Comparison of ENCODE assay signal across 8 mouse cellular contexts in the genomic region with DNA sequence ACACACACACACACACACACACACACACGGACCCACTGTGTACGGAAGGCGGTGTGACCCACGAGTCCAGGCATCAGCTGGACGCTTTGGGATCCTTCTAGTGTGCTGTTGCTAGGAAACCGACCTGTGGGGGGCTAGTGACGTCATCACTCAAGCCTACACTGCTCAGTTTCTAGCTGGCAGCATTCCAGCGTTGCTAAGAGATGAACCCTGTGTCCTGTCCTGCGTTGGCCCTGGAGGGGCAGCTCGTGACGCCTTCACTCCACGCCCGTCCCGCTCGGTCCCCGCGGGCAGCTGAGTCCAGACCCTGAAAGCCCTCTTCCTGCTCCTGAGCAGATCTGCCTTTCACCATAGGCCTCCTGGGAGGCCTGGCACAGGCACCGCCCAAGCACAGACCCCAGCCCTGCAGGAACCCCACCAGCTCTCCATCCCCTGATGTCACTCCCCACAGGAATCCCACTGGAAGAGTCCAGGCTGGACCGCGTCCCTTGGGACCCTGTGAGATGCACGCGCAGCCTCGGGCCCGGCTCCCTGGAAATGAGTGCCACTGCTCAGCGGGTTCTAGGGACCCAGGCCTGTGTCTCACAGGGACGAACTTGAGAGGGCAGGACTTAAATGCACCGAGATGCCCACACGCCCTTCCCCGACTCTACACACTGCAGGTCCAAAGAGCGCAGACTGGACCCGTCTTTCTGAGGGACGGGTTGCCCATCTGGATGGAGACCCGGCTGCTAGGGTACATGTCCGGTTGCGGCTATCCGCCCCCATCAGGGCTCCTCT. TPM values are rescaled to one million over a fixed set of nuclear protein-coding genes. Genes with fewer than 3 reads are reported as not detected.
DNase-seq lines count a peak whose midpoint lies in the region; ATAC-seq and TF ChIP-seq lines count a peak whose summit lies in the region.

No protein-coding gene starts in this region.

- peak; percentile 81 for ATAC-seq in forebrain, embryonic 12.5 days (ENCODE audit: low FRiP score)
- ATAC-seq in hindbrain, embryonic 14.5 days (ENCODE audit: low FRiP score) = peak; percentile 87
- ATAC-seq in midbrain, postnatal 0 days (ENCODE audit: low FRiP score) = peak; percentile 90

- intact Hi-C loops in left cerebral cortex, postnatal 4 days (cut with DNase I) = no loop called here

- H3K27ac ChIP-seq in forebrain, embryonic 12.5 days = no peak overlapping the region
- H3K27ac ChIP-seq in hindbrain, embryonic 14.5 days = no peak overlapping the region
- no peak overlapping the region for H3K27ac ChIP-seq in midbrain, postnatal 0 days (ENCODE audit: low read depth, low read length)

- peak overlapping the region; percentile 23 for H3K4me3 ChIP-seq in forebrain, embryonic 12.5 days (replicated peaks)
- peak overlapping the region; percentile 31 for H3K4me3 ChIP-seq in hindbrain, embryonic 14.5 days (replicated peaks; ENCODE audit: low read length)
- peak overlapping the region; percentile 36 for H3K4me3 ChIP-seq in midbrain, postnatal 0 days (ENCODE audit: low read depth, low read length)

- WGBS in forebrain, embryonic 12.5 days = 35% methylated on average over 34 of the region's 36 CpGs
- 28% methylated on average over 36 of the region's 36 CpGs for WGBS in hindbrain, embryonic 14.5 days
- WGBS in midbrain, postnatal 0 days = 31% methylated on average over 36 of the region's 36 CpGs

- peak overlapping the region; percentile 40 for H3K4me2 ChIP-seq in forebrain, embryonic 12.5 days
- peak overlapping the region; percentile 52 for H3K4me2 ChIP-seq in hindbrain, embryonic 14.5 days (replicated peaks)
- peak overlapping the region; percentile 49 for H3K4me2 ChIP-seq in midbrain, postnatal 0 days (ENCODE audit: low read depth, low read length, poor library complexity, severe bottlenecking)

- DNase-seq in Muller cell, postnatal 12 days (ENCODE audit: inconsistent ontology term) = peak; percentile 43
- peak; percentile 77 for DNase-seq in brain, embryonic 14.5 days (ENCODE audit: low read depth)
- peak; percentile 77 for DNase-seq in hindbrain, embryonic 14.5 days (ENCODE audit: low spot score)
- DNase-seq in left cerebral cortex, postnatal 4 days = peak; percentile 76
- DNase-seq in midbrain, postnatal 0 days (ENCODE audit: low spot score) = peak; percentile 94
- no peak for DNase-seq in ovary, postnatal 36 days (ENCODE audit: low spot score)
- no peak for DNase-seq in spleen, postnatal 10 days (ENCODE audit: low spot score in 2 of 2)

- peaks cover 14% of the 10 kb centered on the region; the same call in 1 of the 2 replicates for H3K27me3 ChIP-seq in forebrain, embryonic 12.5 days
- H3K27me3 ChIP-seq in hindbrain, embryonic 14.5 days (ENCODE audit: control insufficient read depth, insufficient read depth, low read length) = no peaks in the 10 kb centered on the region
- H3K27me3 ChIP-seq in midbrain, postnatal 0 days (ENCODE audit: insufficient read depth, low read length) = no peaks in the 10 kb centered on the region

- H3K9me3 ChIP-seq in forebrain, embryonic 12.5 days = peaks cover 55% of the 10 kb centered on the region
- H3K9me3 ChIP-seq in hindbrain, embryonic 14.5 days (ENCODE audit: control insufficient read depth, low read length) = peaks cover 67% of the 10 kb centered on the region
- H3K9me3 ChIP-seq in midbrain, postnatal 0 days (ENCODE audit: low read length) = peaks cover 47% of the 10 kb centered on the region

- no peak for TF ChIP-seq POLR2A in brain, embryonic 14.5 days (IDR thresholded peaks at IDR 0.05; ENCODE audit: borderline replicate concordance, extremely low read depth, insufficient read depth, insufficient read length, poor library complexity, severe bottlenecking)

- no peak for TF ChIP-seq CTCF in brain, embryonic 14.5 days (IDR thresholded peaks at IDR 0.05; ENCODE audit: borderline replicate concordance, extremely low read depth, insufficient read depth, insufficient read length)
- TF ChIP-seq CTCF in midbrain, postnatal 0 days (IDR thresholded peaks at IDR 0.05) = no peak

- no peaks in the 10 kb centered on the region for H3K4me1 ChIP-seq in forebrain, embryonic 12.5 days
- H3K4me1 ChIP-seq in hindbrain, embryonic 14.5 days (replicated peaks; ENCODE audit: control insufficient read depth, insufficient read depth, low read length) = no peaks in the 10 kb centered on the region
- H3K4me1 ChIP-seq in midbrain, postnatal 0 days (ENCODE audit: insufficient read depth, low read length) = no peaks in the 10 kb centered on the region

- H3K36me3 ChIP-seq in forebrain, embryonic 12.5 days (replicated peaks) = peaks cover 29% of the 10 kb centered on the region
- peaks cover 22% of the 10 kb centered on the region for H3K36me3 ChIP-seq in hindbrain, embryonic 14.5 days (replicated peaks; ENCODE audit: control insufficient read depth, insufficient read depth)
- peaks cover 6% of the 10 kb centered on the region; the same call in 1 of the 2 replicates for H3K36me3 ChIP-seq in midbrain, postnatal 0 days (ENCODE audit: insufficient read depth, low read length)

- no peak overlapping the region for H3K9ac ChIP-seq in forebrain, embryonic 12.5 days
- H3K9ac ChIP-seq in hindbrain, embryonic 14.5 days = peak overlapping the region; percentile 37; the same call in 1 of the 2 replicates
- H3K9ac ChIP-seq in midbrain, postnatal 0 days (replicated peaks; ENCODE audit: low read length, poor library complexity, severe bottlenecking) = peak overlapping the region; percentile 56

RNA-seq across cellular contexts. Expression of a gene that starts 1.0 kb away (rescaled TPM):
- polyA plus RNA-seq in brain, embryonic 14.5 days (2012; rRNA removed) = 0.11 and 0.29 TPM in 2 replicates
- not detected in 2 replicates for polyA plus RNA-seq in forebrain, embryonic 12.5 days (2016; fragmentation: Nextera tagmentation; extraction: Ambion mirVana)
- 0.17 and 0.37 TPM in 2 replicates for polyA plus RNA-seq in hindbrain, embryonic 14.5 days (2014; fragmentation: Nextera tagmentation; extraction: Ambion mirVana)
- total RNA-seq in left cerebral cortex, postnatal 4 days (2021) = under 1 TPM in 1 of 2 experiments, not detected in 1; 0.68 TPM
- 0.27 TPM in 1 of 2 replicates, not detected in the other for total RNA-seq in midbrain, postnatal 0 days (2014; rRNA removed)
- polyA plus RNA-seq in midbrain, postnatal 0 days (2015; fragmentation: Nextera tagmentation; extraction: Ambion mirVana) = 1.9 and 2.0 TPM in 2 replicates

RNA-seq across cellular contexts. Expression of a gene that starts 20.2 kb away (rescaled TPM):
- polyA plus RNA-seq in brain, embryonic 14.5 days (2012; rRNA removed) = 63.2 and 69.7 TPM in 2 replicates
- polyA plus RNA-seq in forebrain, embryonic 12.5 days (2016; fragmentation: Nextera tagmentation; extraction: Ambion mirVana) = 26.7 and 28.7 TPM in 2 replicates
- polyA plus RNA-seq in hindbrain, embryonic 14.5 days (2014; fragmentation: Nextera tagmentation; extraction: Ambion mirVana) = 23.1 and 27.8 TPM in 2 replicates
- total RNA-seq in left cerebral cortex, postnatal 4 days (2021) = 10 to 100 TPM; 74.4 to 80.0 TPM
- total RNA-seq in midbrain, postnatal 0 days (2014; rRNA removed) = 49.2 and 66.7 TPM in 2 replicates
- 8.5 and 10.7 TPM in 2 replicates for polyA plus RNA-seq in midbrain, postnatal 0 days (2015; fragmentation: Nextera tagmentation; extraction: Ambion mirVana)

RNA-seq across cellular contexts. Expression of a gene that starts 52.6 kb away (rescaled TPM):
- 0.08 TPM in 1 of 2 replicates, not detected in the other for polyA plus RNA-seq in brain, embryonic 14.5 days (2012; rRNA removed)
- polyA plus RNA-seq in forebrain, embryonic 12.5 days (2016; fragmentation: Nextera tagmentation; extraction: Ambion mirVana) = not detected in 2 replicates
- 0.13 TPM in 1 of 2 replicates, not detected in the other for polyA plus RNA-seq in hindbrain, embryonic 14.5 days (2014; fragmentation: Nextera tagmentation; extraction: Ambion mirVana)
- total RNA-seq in left cerebral cortex, postnatal 4 days (2021) = under 1 TPM in 1 of 2 experiments, not detected in 1; 0.95 TPM
- total RNA-seq in midbrain, postnatal 0 days (2014; rRNA removed) = not detected in 2 replicates
- 0.11 TPM in 1 of 2 replicates, not detected in the other for polyA plus RNA-seq in midbrain, postnatal 0 days (2015; fragmentation: Nextera tagmentation; extraction: Ambion mirVana)

Comparison
In these comparisons a context has a peak if more than half of its experiments do, and no peak if none do; other contexts are left out.
1. DNase-seq: peak in Muller cell, postnatal 12 days (single experiment), brain, embryonic 14.5 days (single experiment), hindbrain, embryonic 14.5 days (single experiment), left cerebral cortex, postnatal 4 days (single experiment) and midbrain, postnatal 0 days (single experiment); none in ovary, postnatal 36 days (single experiment) and spleen, postnatal 10 days (0 of 2).
2. Peak in every context shown above with its lines, with median percentiles within 50 percentile points of each other: ATAC-seq, H3K4me2 ChIP-seq and H3K4me3 ChIP-seq.